Mouse (Mus musculus) monocyte, adult 2 months (primary cell): Measurements from ENCODE around the gene Gm6760.

Experiments used
- DNase-seq, 2 experiments: peaks; one replicate each; pipeline ENCODE4 v3.0.0; 2022; ENCODE audit warnings: low spot score in 2 of 2, low read depth in 1 of 2

The Gm6760 gene

GRCm38 (mm10) chrX:64152098-64152497 is at the start of gene Gm6760:
Gm6760 (minus strand) TSS chrX:64152198.
- no peak for DNase-seq

GRCm38 (mm10) chrX:64181246-64181645 is 29.2 kb upstream of the Gm6760 start:
- DNase-seq: no peak

GRCm38 (mm10) chrX:64173248-64173647 is 21.2 kb upstream of the Gm6760 start, which contains the start of gene 3830417A13Rik:
3830417A13Rik (plus strand) TSS chrX:64173548.
- no peak for DNase-seq
